Mouse (Mus musculus) adrenal gland, adult 18-20 months (tissue): ENCODE data around the gene Tfcp2l1. TPM values are rescaled to one million over a fixed set of nuclear protein-coding genes. Genes with fewer than 3 reads are reported as not detected.
"Not testable (repeated sequence)": the region's sequence is repeated elsewhere in the genome, so short reads cannot be mapped to it uniquely, and the experiment has no call there.

Source experiments
- DNase-seq, 2 experiments: peaks; one replicate each; pipeline ENCODE4 v3.0.0; 2021 to 2022; ENCODE audit warnings: low spot score in 2 of 2
- long read RNA-seq, 2 experiments: library from polyadenylated mRNA; stranded (forward); transcript quantifications; one replicate each; pipeline ENCODE4 v2.0.0; 2021
- total RNA-seq, 2 experiments: library from RNA; stranded (reverse); gene quantifications; 1 replicate in 1 of 2; 2 replicates in 1 of 2; pipeline ENCODE4 v1.2.3; 2021

Gene Tfcp2l1
- total RNA-seq: 1 to 10 TPM in 1 of 2 experiments, under 1 TPM in 1; 0.76 to 1.0 TPM
- long read RNA-seq, experiment 1: 0 reads
- long read RNA-seq, experiment 2: 0 reads

- peak; percentile 65 to 69 for DNase-seq
Observed at GRCm38 (mm10) chr1:118627781-118628464, at the start of gene Tfcp2l1. Gene Tfcp2l1 (plus strand): TSS chr1:118627945.

- DNase-seq: no peak
Observed at GRCm38 (mm10) chr1:118580174-118580702, 47.5 kb upstream of the Tfcp2l1 start.

- DNase-seq: no peak
Observed at GRCm38 (mm10) chr1:118581179-118581578, 46.6 kb upstream of the Tfcp2l1 start.

DNA sequence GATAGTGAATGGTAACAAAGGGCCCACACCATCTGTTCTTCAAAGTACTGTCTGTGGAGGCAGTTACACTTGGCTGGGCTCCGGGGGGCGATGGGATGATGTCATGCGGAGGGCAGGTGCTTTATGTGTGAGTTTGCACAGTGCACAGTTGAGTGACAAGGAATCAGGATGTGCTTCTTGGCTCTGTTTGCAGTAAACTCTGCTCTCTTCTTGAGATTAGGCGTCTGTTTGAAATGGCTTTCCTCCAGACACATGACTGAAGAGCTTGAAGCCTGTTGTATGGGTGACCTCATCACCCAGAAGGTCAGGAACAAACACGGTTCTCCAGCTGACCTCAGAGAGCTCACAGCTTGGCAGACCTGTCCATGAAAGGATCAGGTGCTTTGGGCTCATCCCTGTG is 38.0 kb upstream of the Tfcp2l1 start:
- no peak for DNase-seq

DNA sequence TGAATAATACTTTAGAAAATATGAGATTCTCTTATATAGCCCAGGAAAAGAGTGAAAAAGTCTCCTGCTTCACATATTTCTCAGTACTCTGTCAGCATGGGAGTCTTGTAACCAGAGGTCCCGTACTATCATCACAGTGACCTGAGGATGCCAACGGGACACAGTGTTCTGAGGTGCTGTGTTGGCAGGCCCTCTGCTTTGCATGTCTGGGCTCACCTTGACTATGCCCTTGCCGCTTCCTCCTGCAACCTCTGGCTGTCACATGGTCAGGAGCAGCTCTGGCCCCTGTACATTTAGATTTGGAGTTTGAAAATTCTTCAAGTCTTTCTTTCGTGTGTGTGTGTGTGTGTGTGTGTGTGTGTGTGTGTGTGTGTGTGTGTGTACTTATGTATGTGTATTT is 34.8 kb upstream of the Tfcp2l1 start:
- no peak for DNase-seq

DNA sequence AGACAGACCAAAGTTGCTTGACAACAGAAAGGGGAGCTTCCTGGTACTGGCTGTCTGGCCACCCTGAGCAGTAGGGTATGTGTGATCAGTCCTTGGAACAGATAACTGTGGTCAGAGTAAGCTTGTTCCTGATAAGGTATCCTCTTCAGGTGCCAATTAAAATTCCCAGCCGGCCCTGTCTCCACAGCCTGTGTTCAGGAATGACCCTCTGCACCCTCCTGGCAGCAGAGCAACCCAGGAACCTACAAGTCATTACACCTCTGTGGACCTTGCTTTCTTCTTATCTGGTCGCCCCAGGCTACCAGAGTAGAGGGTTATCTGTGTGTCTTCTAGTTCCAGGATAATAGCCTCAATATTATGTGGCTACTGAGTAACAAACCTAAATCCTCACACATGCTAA is 32.4 kb upstream of the Tfcp2l1 start:
- no peak for DNase-seq

- no peak for DNase-seq
Observed at GRCm38 (mm10) chr1:118597475-118598213, 30.1 kb upstream of the Tfcp2l1 start.

- no peak for DNase-seq
Observed at GRCm38 (mm10) chr1:118598339-118598738, 29.4 kb upstream of the Tfcp2l1 start.

DNA sequence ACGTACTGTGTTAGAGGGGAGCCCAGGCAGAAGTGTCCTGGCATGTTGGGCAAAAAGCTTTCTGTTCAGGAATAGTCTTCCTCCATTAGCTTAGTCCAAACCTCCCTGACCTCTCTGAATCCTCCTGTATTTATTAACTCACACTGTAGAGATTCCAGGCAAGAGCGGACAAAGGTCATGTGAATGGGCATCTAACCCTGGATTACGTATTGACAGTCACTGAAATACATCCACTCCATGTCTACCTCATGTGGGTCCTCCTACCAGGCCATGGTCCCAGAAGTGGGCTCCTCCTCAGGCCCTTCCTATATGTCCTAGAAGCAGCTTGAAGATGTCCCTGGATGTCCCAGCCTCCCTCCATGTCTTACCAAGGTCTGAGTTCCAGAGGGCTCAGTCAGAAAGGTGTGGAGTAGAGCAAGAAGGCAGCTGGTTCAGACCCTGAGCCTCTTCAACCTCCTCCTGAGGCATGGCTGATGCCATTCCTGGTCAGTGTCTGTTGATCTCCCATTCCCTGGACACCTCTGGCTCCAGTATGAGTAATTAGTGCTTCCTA is 14.0 kb upstream of the Tfcp2l1 start:
- no peak for DNase-seq

- DNase-seq: not testable (repeated sequence)
Observed at GRCm38 (mm10) chr1:118621055-118621454, 6.7 kb upstream of the Tfcp2l1 start.

DNA sequence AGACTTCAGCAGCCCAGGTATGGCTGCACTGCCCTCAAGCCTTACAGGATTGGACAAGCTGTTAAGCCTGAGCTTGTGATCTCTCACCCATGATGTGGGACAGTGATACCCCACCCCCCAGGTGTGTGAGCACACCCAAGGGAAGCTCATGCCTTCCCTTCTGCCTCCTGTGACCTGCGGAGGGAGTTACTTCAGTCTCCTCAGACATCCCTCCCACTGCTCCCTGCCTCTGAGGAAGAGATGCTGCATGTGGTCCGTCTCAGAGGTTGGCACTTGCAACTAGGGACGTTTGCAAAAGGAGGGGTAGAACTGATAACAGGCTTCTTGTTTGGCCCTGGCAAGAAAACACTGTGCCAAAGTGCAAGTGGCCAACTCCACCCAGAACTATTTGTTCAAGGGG is 4.9 kb upstream of the Tfcp2l1 start:
- no peak for DNase-seq

DNA sequence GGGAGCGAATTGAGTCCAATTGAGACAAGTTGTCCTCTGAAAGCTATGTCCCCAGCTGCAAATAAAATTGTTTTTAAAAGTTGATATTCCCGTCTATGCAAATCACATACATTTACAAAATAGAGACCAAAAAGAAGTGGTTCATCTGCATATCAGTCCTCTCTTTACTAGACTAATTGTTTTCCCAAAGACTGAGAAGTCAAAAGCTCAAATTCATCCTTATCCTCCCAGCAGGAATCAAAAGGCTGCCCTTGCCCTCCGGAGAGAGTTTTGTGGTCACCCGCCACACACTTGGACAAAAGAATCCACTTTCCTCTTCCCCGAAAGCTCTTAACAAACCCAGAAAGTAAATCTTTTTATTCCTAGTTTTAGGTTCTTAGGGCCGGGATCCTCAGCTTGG is 2.3 kb upstream of the Tfcp2l1 start:
- no peak for DNase-seq

- DNase-seq: no peak
Observed at GRCm38 (mm10) chr1:118625921-118626320, 1.8 kb upstream of the Tfcp2l1 start.

- DNase-seq: no peak
Observed at GRCm38 (mm10) chr1:118626452-118626851, 1.3 kb upstream of the Tfcp2l1 start.

DNA sequence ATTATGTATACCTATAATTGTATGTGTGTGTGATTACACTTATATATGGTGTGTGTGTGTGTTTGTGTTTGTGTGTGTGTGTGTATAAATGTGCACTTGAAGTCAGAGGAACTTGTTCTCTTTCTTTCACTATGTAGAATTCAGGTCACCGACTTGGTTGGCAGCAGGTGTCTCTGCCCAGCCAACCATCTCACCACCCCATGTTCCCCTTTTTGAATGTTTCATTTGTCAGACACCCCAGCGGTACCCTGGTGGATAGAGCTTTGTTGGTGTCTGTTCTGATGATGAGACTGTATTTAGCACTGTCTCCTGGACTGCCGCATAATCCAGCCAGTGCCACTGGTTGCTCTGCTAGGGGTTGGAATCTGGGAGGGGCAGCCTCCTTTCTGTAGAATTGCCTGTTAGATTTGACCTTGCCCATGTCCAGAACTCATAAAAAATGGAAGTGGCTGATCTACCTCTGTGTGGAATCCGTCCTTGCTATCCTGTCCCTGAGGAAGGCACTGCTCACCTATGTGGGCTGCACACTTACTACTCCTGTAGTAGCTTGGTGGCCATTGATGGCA is 5.8 kb downstream of the Tfcp2l1 start:
- DNase-seq: no peak

DNA sequence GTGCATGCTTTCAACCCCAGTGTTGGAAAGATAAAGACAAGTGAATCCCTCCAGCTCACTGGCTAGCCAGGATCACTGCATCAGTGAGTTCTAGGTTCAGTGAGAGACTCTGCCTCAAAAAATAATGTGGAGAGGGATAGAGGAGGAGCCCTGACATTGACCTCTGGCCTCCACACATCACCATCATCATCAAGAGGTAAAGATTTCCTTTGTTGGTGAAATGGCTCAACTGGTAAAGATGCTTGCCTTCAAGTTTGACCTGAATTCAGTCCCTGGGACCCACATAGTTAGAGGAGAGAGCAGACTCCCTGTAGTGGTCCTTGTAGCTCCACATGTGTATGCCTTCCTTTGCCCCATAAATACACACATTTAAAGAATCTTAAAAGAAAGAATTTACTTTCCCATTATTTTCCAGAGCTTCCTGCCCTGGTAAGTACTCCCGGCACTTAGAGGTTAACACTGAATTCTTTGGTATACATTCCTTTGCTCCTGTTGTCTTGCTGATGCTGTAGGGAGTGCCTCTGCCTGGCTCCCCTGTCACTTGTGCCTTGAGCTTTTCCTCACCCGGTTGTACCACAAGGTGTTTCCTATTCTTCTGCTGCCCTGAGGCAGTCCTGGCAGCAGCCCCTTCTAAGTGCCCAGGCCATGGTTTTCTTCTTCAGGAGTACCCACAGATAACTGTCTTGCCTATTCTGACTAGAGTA is 14.7 kb downstream of the Tfcp2l1 start:
- DNase-seq: no peak

DNA sequence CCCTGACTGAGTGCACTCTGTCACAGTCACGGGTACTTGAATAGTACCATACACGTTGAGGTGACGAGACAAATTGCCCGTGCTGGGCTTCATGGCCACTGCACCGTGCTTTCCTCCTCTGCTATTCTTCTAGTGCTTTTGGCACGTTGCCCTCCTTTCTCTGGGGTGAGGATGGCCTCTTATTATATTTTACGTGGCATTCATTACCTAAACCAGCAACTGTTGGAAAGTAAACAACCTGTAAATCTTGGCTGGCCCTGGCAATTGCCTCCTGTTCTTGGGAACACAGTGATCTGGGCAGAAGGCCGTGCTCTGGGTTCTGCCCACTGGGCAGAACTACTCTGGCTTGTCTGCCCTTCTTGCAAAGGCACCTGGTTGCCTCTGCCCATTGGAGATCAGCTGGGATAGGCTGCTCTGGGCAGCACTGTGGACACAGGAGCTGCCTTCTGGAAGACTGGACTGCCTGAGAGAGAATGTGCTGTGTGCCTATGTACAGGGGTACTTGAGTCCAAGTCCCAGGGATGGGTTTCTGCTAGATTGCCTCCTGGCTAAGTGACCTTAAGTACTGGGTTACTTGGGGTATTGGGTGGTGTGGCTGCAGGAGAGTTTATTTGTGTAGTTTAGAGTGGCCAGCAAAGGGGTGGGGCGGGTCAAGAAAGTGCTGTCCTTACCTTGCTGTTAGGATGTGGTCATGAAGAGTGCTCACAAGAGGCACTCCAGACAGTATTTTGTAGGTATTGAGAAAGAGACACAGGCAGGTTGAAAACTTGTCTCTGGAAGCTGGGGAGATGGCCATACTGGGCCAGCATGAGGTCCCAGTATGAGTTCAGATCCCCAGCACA is 15.6 kb downstream of the Tfcp2l1 start:
- no peak for DNase-seq

GRCm38 (mm10) chr1:118645701-118646100 is 18.0 kb downstream of the Tfcp2l1 start:
- no peak for DNase-seq

DNA sequence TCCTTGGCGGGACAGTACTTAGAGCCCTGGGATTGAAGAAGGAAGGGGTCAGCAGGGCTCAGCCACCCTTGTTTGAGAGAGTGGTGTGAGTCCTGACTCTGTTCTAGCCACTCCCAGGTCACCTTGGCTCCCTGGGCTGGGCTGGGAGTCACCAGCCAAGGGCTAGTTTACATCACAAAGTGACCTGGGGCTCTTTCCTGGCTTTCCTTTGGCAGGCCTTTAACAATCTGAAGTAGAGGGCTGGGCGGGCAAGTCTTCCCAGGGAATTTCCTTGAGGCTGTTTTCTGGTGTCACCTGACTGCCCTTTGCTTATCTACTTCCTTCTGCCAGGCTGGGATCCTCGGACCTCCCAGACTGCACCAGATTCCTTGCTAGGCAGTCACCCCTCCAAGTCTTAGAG is 20.3 kb downstream of the Tfcp2l1 start:
- DNase-seq: no peak
